Mouse (Mus musculus): ENCODE data around the gene Rbms1. TPM values are rescaled to one million over a fixed set of nuclear protein-coding genes. Genes with fewer than 3 reads are reported as not detected.

Rbms1 gene
- total RNA-seq, 2 experiments from 2014 or later = 36.3 to 42.7 TPM

DNA sequence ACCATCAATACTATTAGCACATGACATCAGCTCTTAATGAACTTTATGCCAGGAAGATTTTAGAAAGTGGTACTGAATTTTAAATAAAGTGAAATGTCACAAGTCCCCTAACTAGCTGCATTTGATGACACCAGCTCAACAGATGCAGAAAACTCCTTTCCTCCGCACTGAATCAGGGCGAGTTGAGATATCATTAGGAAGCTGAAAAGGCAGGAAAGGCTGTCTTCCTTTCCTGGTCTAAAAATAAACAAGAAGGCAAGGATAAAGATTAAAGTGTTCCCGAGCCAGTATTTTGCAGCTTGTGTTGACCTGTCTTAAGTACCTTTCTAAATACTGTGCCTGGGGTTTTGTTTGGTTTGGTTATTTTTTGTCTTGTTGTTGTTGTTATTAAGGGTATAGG is 42.9 kb downstream of the Rbms1 start:
- peak in 1 of 2 experiments; percentile 29 for DNase-seq

DNA sequence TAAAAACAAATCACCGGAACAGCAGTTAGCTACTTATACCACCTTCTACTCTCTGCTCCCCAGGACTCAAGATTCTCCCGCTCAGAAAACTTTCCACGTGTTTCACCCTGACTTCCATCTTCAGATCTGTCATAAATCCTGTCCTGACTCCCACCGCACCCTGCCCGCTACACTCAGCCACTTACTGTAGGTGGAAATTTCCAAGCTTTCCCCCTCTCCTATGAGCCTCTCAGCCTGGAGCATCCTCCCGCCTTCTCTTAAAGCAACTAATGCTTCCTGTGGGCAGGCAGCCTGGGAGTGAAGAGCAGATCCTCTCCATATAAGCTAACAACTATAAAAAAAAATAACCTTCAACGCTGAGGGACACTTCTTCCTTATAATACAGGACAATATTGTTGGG is 44.6 kb downstream of the Rbms1 start:
- peak in 1 of 2 experiments; percentile 30 for DNase-seq

DNA sequence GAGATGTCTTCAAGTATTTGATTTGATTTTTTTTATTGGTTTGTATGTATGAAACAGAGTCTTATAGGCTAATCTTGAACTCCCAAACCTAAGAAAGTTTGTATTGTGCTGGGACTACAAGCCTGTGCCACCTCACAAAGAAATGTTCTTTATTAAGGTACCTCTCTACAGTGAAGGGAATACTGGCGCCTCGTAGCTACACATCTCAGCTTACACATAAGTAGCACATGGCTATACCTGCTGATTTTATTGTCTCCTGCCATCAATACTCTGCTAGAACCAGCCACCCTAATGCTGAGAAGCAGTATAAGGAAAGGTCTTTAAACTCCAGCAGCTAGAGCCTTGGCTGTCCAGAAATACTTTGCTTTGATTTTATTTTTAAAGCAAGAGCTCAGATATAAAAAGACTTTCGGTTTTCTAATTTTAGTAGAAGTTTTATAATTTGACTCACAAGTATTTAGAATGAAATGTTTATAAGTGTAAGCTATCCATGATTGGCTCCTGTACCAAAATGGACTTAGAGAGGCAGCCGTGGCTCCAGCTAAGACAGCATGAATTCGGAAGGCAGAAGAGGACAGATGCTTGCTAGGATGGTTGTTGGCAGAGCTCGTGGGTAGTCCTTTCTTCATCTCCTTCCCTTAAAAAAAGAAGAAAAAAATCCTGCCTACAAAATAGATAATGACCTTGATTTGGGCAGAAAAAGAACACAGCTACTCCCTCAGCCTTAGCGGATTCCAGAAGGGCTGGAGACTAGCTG is 48.3 kb downstream of the Rbms1 start:
- DNase-seq = no peak

DNA sequence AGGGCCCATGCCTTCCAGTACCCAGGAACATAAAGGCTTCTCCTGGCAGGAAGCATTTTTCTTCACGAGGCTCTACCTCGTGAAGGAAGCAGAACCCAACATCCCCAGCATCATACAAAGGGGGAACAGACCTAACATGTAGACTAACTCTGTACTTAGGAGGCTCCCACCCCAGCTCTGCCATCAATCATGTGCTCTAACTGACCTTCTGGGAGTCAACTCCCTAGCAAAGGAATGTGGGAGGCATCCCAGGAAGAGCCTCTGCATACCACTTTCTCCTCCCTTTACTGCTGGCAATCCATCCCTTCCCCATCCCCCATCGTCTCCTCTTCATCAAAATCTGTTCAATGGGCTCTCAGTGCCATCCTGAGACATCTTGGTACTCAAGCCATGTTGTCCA is 49.7 kb downstream of the Rbms1 start:
- DNase-seq = no peak

DNA sequence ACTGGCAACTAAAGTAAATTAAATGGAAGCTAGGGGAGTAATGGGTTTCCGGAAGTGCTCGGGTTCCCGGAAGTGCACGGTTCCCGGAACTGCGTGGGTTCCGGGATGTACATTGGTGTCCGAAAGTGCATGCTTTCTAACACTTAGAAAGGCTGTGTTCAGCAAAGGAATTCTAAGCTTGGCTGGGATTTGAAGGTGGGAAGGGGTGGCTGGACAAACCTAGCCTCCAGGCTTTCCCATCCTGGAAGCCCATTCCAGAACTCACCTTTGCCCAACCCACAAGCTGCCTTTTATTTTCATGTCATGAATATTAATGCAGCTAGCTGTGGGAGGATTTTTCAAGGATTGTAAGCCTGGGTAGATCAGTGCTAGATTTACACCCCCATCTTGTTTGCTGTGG is 51.3 kb downstream of the Rbms1 start:
- DNase-seq = no peak

DNA sequence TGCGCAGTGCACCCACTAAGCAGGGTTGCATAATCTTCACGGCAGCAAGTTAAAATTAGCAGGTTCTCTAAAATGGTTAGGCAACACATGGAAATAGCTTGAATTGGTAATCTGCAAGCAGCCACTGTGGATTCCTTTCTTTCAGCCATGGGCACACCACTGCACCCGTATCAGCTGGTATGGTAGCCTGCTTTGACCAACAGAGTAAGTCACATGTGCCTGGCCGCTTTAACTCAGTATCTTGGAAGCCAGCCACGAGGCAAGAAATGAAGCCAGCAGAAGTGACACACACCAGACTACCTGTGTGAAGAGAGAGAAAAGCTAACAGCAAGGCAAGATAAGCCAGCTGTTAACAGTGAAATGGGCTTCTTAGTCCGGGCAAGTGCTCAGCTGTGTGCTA is 52.2 kb downstream of the Rbms1 start:
- DNase-seq = peak; percentile 87 to 90

DNA sequence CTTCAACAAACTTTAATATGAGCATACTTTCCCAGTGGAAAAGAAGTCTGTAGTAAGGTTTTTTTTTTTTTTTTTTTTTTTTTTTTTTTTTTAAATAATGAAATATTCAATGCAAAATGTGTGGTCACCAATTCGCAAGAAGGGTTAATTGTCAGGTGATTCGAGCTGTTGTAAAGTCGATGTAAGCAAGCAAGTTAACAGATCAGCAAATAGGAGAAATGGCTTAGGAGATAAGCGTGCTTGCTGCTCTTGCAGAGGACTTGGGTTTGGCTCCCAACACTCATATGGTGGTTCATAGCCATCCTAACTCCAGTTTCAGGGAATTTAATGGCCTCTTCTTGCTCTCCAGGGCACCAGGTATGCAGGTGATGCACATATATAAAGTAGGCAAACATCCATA is 54.4 kb downstream of the Rbms1 start:
- no peak for DNase-seq

DNA sequence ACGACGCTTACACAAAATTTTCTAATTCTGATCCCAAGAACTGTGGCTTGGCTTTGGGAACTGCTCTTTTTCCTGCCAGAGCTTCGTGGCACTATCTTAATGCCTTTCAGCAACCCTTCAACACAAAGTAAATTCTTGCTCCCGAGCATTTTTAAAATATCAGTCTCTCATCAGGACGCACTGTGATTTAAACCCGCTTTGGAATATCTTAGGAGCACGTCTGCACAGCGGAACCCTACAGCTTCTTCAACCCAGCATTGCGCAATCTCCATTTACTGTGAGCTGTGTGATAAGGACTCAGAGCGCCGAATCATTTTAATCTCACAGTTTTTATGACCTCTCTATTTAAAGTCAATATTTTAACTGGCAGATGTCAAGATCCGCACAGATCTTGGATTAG is 54.9 kb downstream of the Rbms1 start:
- DNase-seq = peak; percentile 55 to 63

DNA sequence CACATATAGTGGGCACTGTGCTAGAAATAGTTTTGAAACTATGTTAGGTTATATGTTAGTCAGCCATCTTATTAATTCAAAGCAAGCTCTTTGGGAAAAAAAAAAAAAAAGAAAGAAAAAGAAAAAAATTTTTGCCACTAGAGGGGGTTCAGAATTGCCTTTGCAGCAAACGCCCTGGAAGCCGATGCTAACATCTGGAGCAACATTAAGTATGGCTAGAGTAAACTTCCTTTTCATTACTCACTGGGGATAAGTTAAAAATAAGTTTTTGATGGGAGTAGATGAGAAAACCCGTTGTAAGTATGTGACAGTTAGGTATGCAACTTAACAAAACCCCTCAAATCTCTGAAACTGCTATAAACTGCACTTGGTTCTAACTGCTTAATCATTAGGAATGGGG is 57.7 kb downstream of the Rbms1 start:
- peak in 1 of 2 experiments; percentile 57 for DNase-seq

DNA sequence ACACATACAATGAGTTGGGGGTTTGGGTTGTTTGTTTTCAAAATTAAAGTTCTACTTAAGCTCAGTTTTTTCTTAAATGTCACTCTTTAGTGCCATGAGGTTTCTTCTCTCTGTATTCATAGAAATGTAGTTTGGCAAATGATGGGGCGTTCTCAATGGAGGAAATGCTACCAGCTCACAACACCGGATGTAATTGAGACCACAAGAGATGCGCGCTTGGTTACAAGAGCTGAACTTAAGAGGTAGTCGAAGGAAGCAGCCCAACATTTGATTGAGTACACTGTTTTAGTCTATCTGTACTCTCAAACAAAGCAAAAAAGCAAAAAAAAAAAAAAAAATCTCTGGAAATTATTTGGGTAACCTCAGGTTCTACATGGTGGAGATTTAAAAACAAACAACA is 58.9 kb downstream of the Rbms1 start:
- no peak for DNase-seq

DNA sequence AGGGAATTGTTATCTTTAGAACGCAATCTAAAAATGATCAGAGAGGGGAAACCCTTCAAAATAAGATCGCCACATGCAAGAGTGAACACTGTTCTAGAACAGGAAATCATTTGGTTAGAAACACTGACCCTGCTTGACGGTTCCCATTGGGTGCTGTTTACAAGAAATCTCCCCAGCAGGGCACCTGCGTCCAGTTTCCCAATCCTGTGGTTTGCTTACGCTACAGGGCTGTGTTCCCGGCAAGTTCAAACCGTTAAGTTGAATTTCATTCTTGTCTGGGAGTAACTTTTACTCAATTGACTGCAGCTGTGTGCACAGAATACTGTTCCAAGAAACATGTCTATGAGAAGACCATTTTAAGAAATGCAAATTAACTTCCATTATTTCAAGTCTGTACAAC is 59.5 kb downstream of the Rbms1 start:
- DNase-seq = peak in 1 of 2 experiments; percentile 69

DNA sequence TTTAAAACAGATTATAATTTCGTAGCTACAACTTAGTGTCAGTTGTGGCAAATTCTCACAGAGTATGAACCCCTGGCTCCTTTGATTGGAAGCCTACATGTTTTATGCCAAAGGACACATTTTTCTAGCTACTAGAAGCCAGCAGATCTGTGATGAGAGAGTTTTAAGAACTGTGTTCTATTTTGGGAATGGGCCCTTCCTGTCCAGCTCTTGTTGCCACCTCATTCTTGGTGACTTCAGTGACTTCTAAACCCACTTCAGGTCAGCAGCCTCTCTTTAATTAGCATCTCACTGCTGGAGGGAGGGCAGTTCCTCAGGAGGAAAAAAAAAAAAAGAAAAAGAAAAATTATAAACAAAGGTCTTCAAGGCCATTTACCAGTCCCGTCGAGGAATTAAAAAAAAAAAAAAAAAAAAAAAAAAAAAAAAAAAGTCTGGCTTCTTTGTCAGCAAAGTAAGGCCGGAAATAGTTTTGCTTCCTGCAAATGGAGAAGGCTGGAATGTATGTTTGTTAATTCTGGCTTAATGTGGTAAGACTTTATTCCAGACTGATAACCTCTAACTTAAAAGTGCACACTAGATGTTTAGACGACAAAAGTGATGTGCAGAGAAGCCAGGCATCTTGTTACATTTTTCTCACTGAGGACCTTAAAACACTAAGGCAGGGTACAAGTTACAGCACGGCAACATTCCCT is 60.4 kb downstream of the Rbms1 start:
- peak in 1 of 2 experiments; percentile 40 for DNase-seq

DNA sequence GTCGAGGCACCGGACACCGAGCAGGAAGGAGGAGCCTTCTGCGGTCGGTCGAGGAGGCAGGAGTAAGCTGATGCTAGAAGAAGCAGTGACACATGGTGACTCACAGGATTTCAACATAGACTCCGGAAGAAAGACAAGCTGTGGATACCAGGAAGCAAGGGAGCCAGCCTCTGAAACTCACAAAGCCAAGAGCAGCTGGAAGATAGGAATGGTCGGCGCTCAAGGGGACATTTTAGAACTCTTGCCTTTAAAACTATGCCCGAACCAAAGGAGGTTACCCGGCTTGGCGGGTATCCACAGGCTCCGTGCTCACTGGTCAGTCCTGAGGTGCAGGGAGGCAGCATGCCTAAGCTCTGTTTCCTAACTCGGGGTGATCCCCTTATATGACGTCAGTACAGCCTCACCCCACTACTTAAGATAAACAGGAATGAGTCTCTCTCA is 61.5 kb downstream of the Rbms1 start:
- peak; percentile 80 to 90 for DNase-seq

DNA sequence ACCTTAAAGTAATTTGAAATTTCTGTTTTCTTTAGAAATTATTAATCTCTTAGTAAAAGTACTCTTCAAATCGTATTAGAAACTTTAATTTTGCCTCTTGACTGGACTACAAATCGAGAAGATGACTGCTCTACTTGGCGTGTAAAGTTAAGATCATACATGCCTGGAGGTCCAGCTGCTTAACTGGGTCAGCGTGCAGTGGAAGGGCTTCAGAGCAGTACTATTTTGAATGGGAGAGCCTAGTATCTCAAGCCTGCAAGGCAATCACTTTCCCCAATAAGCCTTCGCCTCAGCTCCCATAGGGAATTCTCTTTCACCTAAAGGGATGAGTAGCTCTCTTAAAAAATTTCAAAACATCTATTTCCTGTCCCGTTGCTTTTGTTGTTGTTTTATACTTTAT is 62.0 kb downstream of the Rbms1 start:
- DNase-seq = peak in 1 of 2 experiments; percentile 42

DNA sequence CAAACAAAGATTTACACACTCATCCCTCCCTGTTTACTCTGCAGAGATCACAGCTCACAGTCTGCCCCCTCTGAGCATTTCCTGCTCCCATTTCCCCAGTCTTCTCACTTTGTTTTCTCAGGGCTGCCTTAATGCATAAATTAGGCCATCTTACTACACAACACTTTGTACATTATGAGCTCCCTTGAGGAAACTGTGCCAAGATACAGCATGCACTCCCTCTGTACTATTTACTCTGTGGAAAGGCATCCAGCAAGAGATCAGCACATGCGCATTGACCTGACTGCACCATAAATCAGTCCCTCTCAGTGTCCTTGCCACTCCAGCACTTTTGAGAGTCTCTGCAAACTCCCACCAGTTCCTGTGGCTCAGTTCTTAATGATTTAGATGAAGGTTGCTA is 70.0 kb downstream of the Rbms1 start:
- DNase-seq = no peak

DNA sequence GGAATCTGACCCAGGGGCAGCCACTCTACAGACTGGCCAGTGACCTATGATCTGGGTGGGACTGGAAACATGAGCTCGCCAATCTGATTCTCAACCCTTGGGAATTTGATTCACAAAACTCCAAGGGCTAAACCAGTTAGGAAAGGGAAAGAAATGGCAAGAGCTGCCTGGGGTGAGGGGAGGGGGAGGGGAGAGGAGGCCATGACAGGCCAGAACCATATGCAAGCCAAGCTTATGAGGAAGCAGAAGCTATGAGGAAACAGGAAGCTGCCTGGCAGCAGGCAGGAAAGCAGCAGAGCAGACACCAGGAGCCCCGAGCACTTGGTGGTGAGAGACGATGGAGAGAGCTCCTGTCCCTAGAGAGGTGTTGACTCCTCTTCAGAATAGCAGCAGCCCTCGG is 79.1 kb downstream of the Rbms1 start:
- DNase-seq = peak; percentile 53 to 69

DNA sequence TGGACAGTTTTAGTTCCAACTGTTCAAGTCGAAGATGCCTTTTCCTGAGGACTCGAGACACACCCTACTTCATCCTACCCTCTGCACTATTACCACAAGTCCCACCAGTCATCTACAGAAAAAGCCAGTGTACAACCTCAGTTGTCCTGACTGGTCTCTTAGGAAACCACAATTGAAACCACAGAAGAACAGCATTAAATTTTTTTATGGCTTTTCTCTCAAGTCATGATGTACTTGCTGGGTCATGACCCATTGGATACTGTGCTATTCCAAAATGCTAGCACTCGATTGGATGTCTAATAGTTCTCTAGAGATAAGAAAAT is 80.0 kb downstream of the Rbms1 start:
- no peak for DNase-seq

DNA sequence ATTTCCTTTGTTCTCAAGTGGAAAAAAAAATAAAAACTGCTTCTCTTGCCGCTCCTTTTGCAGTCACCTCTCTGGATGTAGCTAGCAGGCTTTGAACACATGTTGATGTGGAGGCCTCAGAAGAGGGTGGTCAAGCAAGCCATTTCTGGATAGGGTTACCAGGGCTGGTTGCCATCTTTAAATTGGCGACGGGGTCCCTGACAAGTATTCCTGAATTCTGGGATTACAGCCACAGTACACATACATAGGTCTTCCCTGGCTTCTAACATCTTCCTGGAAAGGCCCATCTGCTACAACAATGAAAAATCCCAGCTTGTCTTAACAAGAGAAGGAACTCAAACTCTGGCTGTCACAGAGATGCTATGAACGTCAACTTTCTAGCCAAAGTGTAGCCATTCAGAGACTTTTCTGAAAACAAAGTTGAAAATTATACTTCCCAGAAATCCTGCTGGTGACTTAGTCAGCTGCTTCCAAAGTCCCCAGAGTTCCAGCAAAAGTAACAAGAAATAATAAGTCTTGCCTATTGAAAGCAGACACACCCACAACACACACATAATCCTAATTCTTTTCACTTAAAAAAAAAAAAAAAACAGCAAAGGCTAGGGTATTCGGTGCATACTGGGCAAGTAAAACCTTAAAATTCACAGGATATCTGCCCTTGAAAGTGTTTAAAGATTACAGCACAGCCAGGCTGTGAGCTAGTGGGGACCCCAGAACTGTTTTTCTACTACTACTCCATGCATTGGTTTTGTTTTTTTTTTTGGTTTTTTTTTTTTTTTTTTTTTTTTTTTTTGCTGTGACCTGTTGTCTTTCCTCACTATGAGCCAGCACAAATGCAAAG is 80.6 kb downstream of the Rbms1 start:
- DNase-seq = peak in 1 of 2 experiments; percentile 37

DNA sequence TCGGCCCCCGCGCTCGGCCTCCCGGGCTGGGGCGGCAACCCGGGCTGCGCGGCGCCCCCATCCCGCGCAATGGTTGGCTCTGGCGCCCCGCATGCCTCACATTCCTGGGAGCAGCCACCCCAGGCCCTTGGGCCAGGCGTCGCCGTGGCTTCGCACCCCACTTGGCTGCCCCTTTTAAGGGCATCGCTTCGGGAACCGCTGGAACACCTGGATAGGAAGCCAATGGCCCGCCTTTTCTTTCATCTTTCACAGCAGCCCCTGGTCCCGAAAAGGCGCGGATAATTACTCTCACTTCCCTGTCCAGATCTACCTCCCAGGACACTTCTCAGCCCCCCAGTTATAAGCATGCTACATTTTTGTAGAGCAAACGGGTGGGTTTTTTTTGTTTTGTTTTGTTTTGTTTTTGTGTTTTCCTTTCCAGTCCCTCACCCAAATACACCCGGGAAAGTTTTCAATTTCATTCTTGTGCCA is 81.4 kb downstream of the Rbms1 start:
- peak in 1 of 2 experiments; percentile 74 for DNase-seq

DNA sequence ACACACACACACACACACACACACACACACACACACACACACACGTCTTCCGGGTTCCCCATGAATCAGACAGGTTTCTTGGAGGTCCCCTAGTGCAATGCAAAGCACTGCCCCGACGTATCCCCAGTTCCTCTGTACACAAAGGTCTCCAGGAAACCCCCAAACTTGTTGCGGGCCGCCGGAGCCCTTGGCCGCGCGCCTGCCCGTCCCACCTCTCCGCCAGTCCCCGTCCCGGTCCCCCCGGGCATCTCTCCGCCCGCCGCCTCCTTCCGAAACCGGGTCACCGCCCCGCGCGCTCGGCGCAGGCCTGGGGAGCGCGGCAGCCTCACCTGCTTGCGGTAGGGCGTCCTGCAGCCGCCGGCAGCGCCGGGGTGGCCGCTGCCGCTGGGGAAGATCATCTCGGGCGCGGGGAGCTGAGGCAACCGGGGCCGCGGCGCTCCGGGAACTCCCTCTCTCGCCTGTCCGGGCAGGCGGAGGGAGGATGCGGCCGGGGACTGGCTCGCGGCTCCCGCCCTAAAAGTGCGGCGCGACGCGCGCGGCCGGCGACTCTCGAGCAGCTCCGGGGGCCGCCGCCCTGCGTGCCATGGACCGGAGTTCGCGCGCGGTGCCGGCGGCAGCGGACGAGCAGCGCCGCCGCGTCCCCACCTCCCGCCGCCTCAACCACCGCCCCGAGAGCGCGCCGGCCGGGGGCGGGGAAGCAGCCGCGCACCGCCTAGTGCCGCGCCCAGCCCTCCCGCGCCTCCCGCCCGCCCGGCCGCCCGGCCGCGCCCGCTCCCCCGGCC is 82.0 kb downstream of the Rbms1 start:
- peak; percentile 81 to 90 for DNase-seq

DNA sequence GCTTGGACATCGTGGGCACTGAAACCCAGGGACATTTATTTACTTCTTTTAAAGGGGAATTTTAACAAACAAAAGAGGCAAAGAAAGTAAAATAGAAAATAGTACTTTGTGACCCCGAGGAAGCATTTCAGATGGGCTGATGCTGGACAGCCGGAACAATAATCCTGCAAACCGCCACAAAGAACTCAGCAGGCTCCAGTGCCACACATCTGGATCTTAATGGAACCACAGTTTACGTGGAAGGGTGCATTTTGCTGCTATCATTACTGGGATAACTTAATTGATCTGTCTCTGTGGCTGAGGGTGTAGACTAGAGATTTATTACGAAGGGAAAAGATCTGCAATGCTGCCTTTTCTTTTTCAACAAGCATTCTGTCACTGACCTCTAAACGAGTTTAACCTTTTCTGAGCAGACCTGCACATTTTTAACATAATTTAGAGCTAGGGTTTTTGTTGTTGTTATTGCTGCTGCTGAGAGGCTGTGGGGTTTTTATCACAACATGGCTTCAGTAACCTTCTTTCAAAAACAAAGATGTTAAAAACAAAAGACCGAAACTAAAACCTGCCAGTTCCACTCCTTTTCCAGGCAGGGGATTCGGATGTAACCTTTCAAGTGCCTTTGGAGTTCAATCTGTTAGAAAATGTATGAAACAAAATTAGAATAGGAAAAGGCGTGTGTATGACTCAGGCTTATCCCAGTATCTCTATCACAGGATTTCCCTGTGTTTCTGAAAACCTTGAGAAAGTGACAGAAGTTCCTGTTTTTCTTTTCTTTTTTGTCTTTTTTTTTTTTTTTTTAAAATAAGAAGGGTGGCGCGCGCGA is 82.8 kb downstream of the Rbms1 start:
- no peak for DNase-seq
